Mouse (Mus musculus): ENCODE measurements at regions not wholly inside any gene's neighbourhood (a gene's known extent, or its start where the extent isn't known, plus 50 kb on each side); places are given as distances from the start of the nearest gene placed in this dataset.

GRCm38 (mm10) chr7:75026191-75026590, 282.9 kb downstream of the Sv2b start:
- no peak for TF ChIP-seq CTCF (conservative IDR thresholded peaks at IDR 0.05; ENCODE audit: insufficient read depth, insufficient read length, low read depth, low read length)
- no peak for TF ChIP-seq POLR2A (IDR thresholded peaks at IDR 0.05; ENCODE audit: low read depth, low read length)

All from kidney, adult 2 months (tissue).